Mouse (Mus musculus) megakaryocyte-erythroid progenitor cell, adult 5 weeks (primary cell): Measurements from ENCODE around the gene Grpel1. TPM values are rescaled to one million over a fixed set of nuclear protein-coding genes. Genes with fewer than 3 reads are reported as not detected.

Source experiments
- polyA plus RNA-seq: library from polyadenylated mRNA; stranded (reverse); fragments of >175 nt; gene quantifications from 2 replicates; pipeline ENCODE4 v1.2.3, GENCODE M21; 2012

Grpel1 gene
- 17.2 and 17.4 TPM in 2 replicates for polyA plus RNA-seq

GRCm38 (mm10) chr5:36464709-36465661 is at the start of gene Grpel1:
Grpel1 (plus strand) TSS chr5:36464998.

GRCm38 (mm10) chr5:36484171-36484990 is 19.6 kb downstream of the Grpel1 start, which contains the start of the genes Tada2b and Ccdc96:
Tada2b (minus strand) TSS chr5:36484285.
Ccdc96 (plus strand) TSS chr5:36484588.

Other genes with a start within 250 kb of the Grpel1 start
- gene Sorcs2, start 66.9 kb upstream of the Grpel1 start, polyA plus RNA-seq, result 0.37 and 0.52 TPM in 2 replicates
- 11.3 and 13.2 TPM in 2 replicates for gene Tada2b, start 19.3 kb downstream of the Grpel1 start, polyA plus RNA-seq
- 0.06 and 0.23 TPM in 2 replicates for gene Ccdc96, start 19.6 kb downstream of the Grpel1 start, polyA plus RNA-seq
- gene Tbc1d14, start 128.3 kb downstream of the Grpel1 start, polyA plus RNA-seq, result 14.9 and 16.1 TPM in 2 replicates
- gene D5Ertd579e, start 231.0 kb downstream of the Grpel1 start, polyA plus RNA-seq, result 2.9 and 3.7 TPM in 2 replicates